Mouse (Mus musculus) T-cell, adult 2 months (primary cell): ENCODE data around the gene Gtf3c2.

Source experiments
- DNase-seq: peaks from one replicate; pipeline ENCODE4 v3.0.0; 2022; ENCODE audit warnings: low spot score

Gtf3c2 gene

GRCm38 (mm10) chr5:31138968-31139425, 40.9 kb downstream of the Gtf3c2 start:
- no peak for DNase-seq

GRCm38 (mm10) chr5:31138241-31138967, 41.5 kb downstream of the Gtf3c2 start, which contains the start of gene Ucn:
Gene Ucn, minus strand, starts transcription at chr5:31138829.
- no peak for DNase-seq

- no peak for DNase-seq
Observed at GRCm38 (mm10) chr5:31137658-31138057, 42.3 kb downstream of the Gtf3c2 start.

GRCm38 (mm10) chr5:31136730-31137424, 43.1 kb downstream of the Gtf3c2 start:
- no peak for DNase-seq

GRCm38 (mm10) chr5:31126050-31126449, 53.9 kb downstream of the Gtf3c2 start:
- no peak for DNase-seq

- no peak for DNase-seq
Observed at GRCm38 (mm10) chr5:31123481-31123880, 56.5 kb downstream of the Gtf3c2 start.

GRCm38 (mm10) chr5:31121111-31121510, 58.8 kb downstream of the Gtf3c2 start:
- no peak for DNase-seq

- no peak for DNase-seq
Observed at GRCm38 (mm10) chr5:31116912-31117311, 63.0 kb downstream of the Gtf3c2 start.

GRCm38 (mm10) chr5:31116354-31116753, 63.6 kb downstream of the Gtf3c2 start, which contains the start of gene Trim54:
Gene Trim54, plus strand, starts transcription at chr5:31116712.
- DNase-seq: no peak

GRCm38 (mm10) chr5:31110781-31111180, 69.2 kb downstream of the Gtf3c2 start:
- DNase-seq: peak; percentile 16

GRCm38 (mm10) chr5:31108000-31108490, 71.9 kb downstream of the Gtf3c2 start, which contains the start of gene Slc30a3:
Gene Slc30a3, minus strand, starts transcription at chr5:31108237.
- DNase-seq: no peak
